Mouse (Mus musculus) forebrain, embryonic 12.5 days (tissue): ENCODE measurements at regions not wholly inside any gene's neighbourhood (a gene's known extent, or its start where the extent isn't known, plus 50 kb on each side); places are given as distances from the start of the nearest gene placed in this dataset.
A peak's percentile ranks its signal among the peaks of the same experiment; 100 is the strongest.

Experiments used
- ATAC-seq: fragments of 200-750 bp; cut with Nextera tagmentation; 2 replicates; pipeline ENCODE4 v1.8.0; 2017; ENCODE audit warnings: moderate TSS enrichment; ENCODE audit not compliant: low FRiP score
- H3K27ac ChIP-seq: fragments of 300-500 bp; sonication (generic); 2 replicates; pipeline ENCODE4 v1.5.1; 2016; ENCODE audit warnings: mild to moderate bottlenecking
- H3K27me3 ChIP-seq: fragments of 300-500 bp; sonication (generic); 2 replicates; pipeline ENCODE4 v1.6.1; 2016; ENCODE audit warnings: mild to moderate bottlenecking
- H3K36me3 ChIP-seq: fragments of 300-500 bp; sonication (generic); replicated peaks from 2 replicates; pipeline ENCODE4 v1.6.1; 2016; ENCODE audit warnings: mild to moderate bottlenecking
- H3K4me1 ChIP-seq: fragments of 300-500 bp; sonication (generic); 2 replicates; pipeline ENCODE4 v1.6.1; 2016
- H3K4me2 ChIP-seq: fragments of 300-500 bp; sonication (generic); 2 replicates; pipeline ENCODE4 v1.6.1; 2016; ENCODE audit warnings: mild to moderate bottlenecking, moderate library complexity
- H3K4me3 ChIP-seq: fragments of 300-500 bp; sonication (generic); replicated peaks from 2 replicates; pipeline ENCODE4 v1.5.1; 2016; ENCODE audit warnings: mild to moderate bottlenecking
- H3K9ac ChIP-seq: fragments of 300-500 bp; sonication (generic); 2 replicates; pipeline ENCODE4 v1.6.1; 2016; ENCODE audit warnings: mild to moderate bottlenecking
- H3K9me3 ChIP-seq: fragments of 300-500 bp; sonication (generic); 2 replicates; pipeline ENCODE4 v1.6.1; 2016
- WGBS: fragments of 180-500 bp; shearing (Covaris S2); methylation state at CpG from one replicate; pipeline ENCODE4 v1.1.7; 2016; 5-methylcytosine and 5-hydroxymethylcytosine counted together

- H3K9ac ChIP-seq: 0 out of 2 replicates have a peak overlapping the region, but pooled peaks have one; percentile 21
- WGBS: 6% methylated on average over 8 of the region's 8 CpGs
- peaks cover 51% of the 10 kb centered on the region for H3K27me3 ChIP-seq
- no peaks in the 10 kb centered on the region for H3K36me3 ChIP-seq
- H3K9me3 ChIP-seq: no peaks in the 10 kb centered on the region
- no peak overlapping the region for H3K4me3 ChIP-seq
- ATAC-seq: no peak
- H3K27ac ChIP-seq: no peak overlapping the region
- H3K4me1 ChIP-seq: peaks cover 21% of the 10 kb centered on the region
- peak overlapping the region; percentile 19 for H3K4me2 ChIP-seq
Observed at GRCm38 (mm10) chr19:14123348-14124113, 210.2 kb downstream of the Olfr1505 start.

- H3K4me1 ChIP-seq: peaks cover 27% of the 10 kb centered on the region
- H3K36me3 ChIP-seq: no peaks in the 10 kb centered on the region
- peak overlapping the region; percentile 19; the same call in 1 of the 2 replicates for H3K4me2 ChIP-seq
- no peaks in the 10 kb centered on the region for H3K9me3 ChIP-seq
- no peak overlapping the region for H3K9ac ChIP-seq
- peaks cover 47% of the 10 kb centered on the region for H3K27me3 ChIP-seq
- H3K27ac ChIP-seq: no peak overlapping the region
- no peak overlapping the region for H3K4me3 ChIP-seq
- no peak for ATAC-seq
- 38% methylated on average over 5 of the region's 5 CpGs for WGBS
Observed at GRCm38 (mm10) chr19:14124250-14124827, 211.0 kb downstream of the Olfr1505 start.

- H3K9me3 ChIP-seq: no peaks in the 10 kb centered on the region
- peaks cover 47% of the 10 kb centered on the region for H3K27me3 ChIP-seq
- ATAC-seq: no peak
- peaks cover 27% of the 10 kb centered on the region for H3K4me1 ChIP-seq
- no peaks in the 10 kb centered on the region for H3K36me3 ChIP-seq
- H3K9ac ChIP-seq: no peak overlapping the region
- H3K4me3 ChIP-seq: no peak overlapping the region
- H3K4me2 ChIP-seq: no peak overlapping the region
- WGBS: 33% methylated on average over 5 of the region's 5 CpGs
- no peak overlapping the region for H3K27ac ChIP-seq
Observed at GRCm38 (mm10) chr19:14124986-14125385, 211.7 kb downstream of the Olfr1505 start.

GRCm38 (mm10) chr19:14128397-14129209, 215.3 kb downstream of the Olfr1505 start:
- ATAC-seq: peak; percentile 11; the same call in 1 of the 2 replicates
- H3K4me3 ChIP-seq: no peak overlapping the region
- no peak overlapping the region for H3K27ac ChIP-seq
- 13% methylated on average over 8 of the region's 8 CpGs for WGBS
- peaks cover 26% of the 10 kb centered on the region for H3K27me3 ChIP-seq
- H3K36me3 ChIP-seq: no peaks in the 10 kb centered on the region
- H3K4me1 ChIP-seq: peaks cover 21% of the 10 kb centered on the region
- H3K9me3 ChIP-seq: no peaks in the 10 kb centered on the region
- no peak overlapping the region for H3K9ac ChIP-seq
- H3K4me2 ChIP-seq: no peak overlapping the region

- Histone ChIP-seq H3K36me3 (no peaks in the 10 kb centered on the region), H3K9ac (no peak overlapping the region), H3K27ac (no peak overlapping the region), H3K9me3 (no peaks in the 10 kb centered on the region), H3K27me3 (peaks cover 7% of the 10 kb centered on the region; the same call in 1 of the 2 replicates), H3K4me1 (peaks cover 6% of the 10 kb centered on the region), H3K4me3 (no peak overlapping the region), H3K4me2 (no peak overlapping the region)
- ATAC-seq: no peak
- 41% methylated on average over 3 of the region's 3 CpGs for WGBS
Observed at GRCm38 (mm10) chr19:14161217-14161616, 247.9 kb downstream of the Olfr1505 start.

- Histone ChIP-seq H3K4me2 (no peak overlapping the region), H3K27ac (no peak overlapping the region), H3K9ac (no peak overlapping the region), H3K4me1 (peaks cover 6% of the 10 kb centered on the region), H3K27me3 (peaks cover 7% of the 10 kb centered on the region; the same call in 1 of the 2 replicates), H3K4me3 (no peak overlapping the region), H3K36me3 (no peaks in the 10 kb centered on the region), H3K9me3 (no peaks in the 10 kb centered on the region)
- ATAC-seq: no peak
- whole genome bisulfite sequencing: 31% methylated on average over 4 of the region's 4 CpGs
Observed at GRCm38 (mm10) chr19:14162773-14163172, 249.4 kb downstream of the Olfr1505 start.

GRCm38 (mm10) chr19:14165775-14166174, 252.4 kb downstream of the Olfr1505 start:
- Histone ChIP-seq H3K4me1 (peaks cover 6% of the 10 kb centered on the region), H3K27ac (no peak overlapping the region), H3K27me3 (peaks cover 7% of the 10 kb centered on the region; the same call in 1 of the 2 replicates), H3K9me3 (no peaks in the 10 kb centered on the region), H3K9ac (no peak overlapping the region), H3K4me2 (no peak overlapping the region), H3K4me3 (no peak overlapping the region), H3K36me3 (no peaks in the 10 kb centered on the region)
- peak; percentile 70; the same call in 1 of the 2 replicates for ATAC-seq
- 23% methylated on average over 2 of the region's 2 CpGs for WGBS

GRCm38 (mm10) chr19:14180244-14180643, 266.9 kb downstream of the Olfr1505 start:
- no peaks in the 10 kb centered on the region for H3K9me3 ChIP-seq
- H3K27ac ChIP-seq: no peak overlapping the region
- H3K27me3 ChIP-seq: peaks cover 5% of the 10 kb centered on the region; the same call in 1 of the 2 replicates
- H3K4me3 ChIP-seq: no peak overlapping the region
- H3K9ac ChIP-seq: no peak overlapping the region
- no peak overlapping the region for H3K4me2 ChIP-seq
- no peak for ATAC-seq
- H3K36me3 ChIP-seq: no peaks in the 10 kb centered on the region
- peaks cover 4% of the 10 kb centered on the region; the same call in 1 of the 2 replicates for H3K4me1 ChIP-seq
- WGBS: 10% methylated on average over 4 of the region's 4 CpGs

- Histone ChIP-seq H3K4me3 (no peak overlapping the region), H3K4me1 (peaks cover 4% of the 10 kb centered on the region; the same call in 1 of the 2 replicates), H3K36me3 (no peaks in the 10 kb centered on the region), H3K9me3 (no peaks in the 10 kb centered on the region), H3K27ac (no peak overlapping the region), H3K27me3 (peaks cover 5% of the 10 kb centered on the region; the same call in 1 of the 2 replicates), H3K9ac (no peak overlapping the region), H3K4me2 (no peak overlapping the region)
- ATAC-seq: no peak
- WGBS: 52% methylated on average over 3 of the region's 3 CpGs
Observed at GRCm38 (mm10) chr19:14180956-14181355, 267.6 kb downstream of the Olfr1505 start.

GRCm38 (mm10) chr19:14181661-14182415, 268.5 kb downstream of the Olfr1505 start:
- Histone ChIP-seq H3K4me3 (no peak overlapping the region), H3K9me3 (no peaks in the 10 kb centered on the region), H3K4me1 (peaks cover 4% of the 10 kb centered on the region; the same call in 1 of the 2 replicates), H3K36me3 (no peaks in the 10 kb centered on the region), H3K9ac (no peak overlapping the region), H3K27ac (no peak overlapping the region), H3K4me2 (no peak overlapping the region), H3K27me3 (peaks cover 5% of the 10 kb centered on the region; the same call in 1 of the 2 replicates)
- no peak for ATAC-seq
- 52% methylated on average over 6 of the region's 6 CpGs for WGBS

- Histone ChIP-seq H3K36me3 (no peaks in the 10 kb centered on the region), H3K27ac (no peak overlapping the region), H3K9me3 (no peaks in the 10 kb centered on the region), H3K27me3 (no peaks in the 10 kb centered on the region), H3K4me3 (no peak overlapping the region), H3K9ac (no peak overlapping the region), H3K4me1 (no peaks in the 10 kb centered on the region), H3K4me2 (no peak overlapping the region)
- WGBS: 90% methylated on average over 3 of the region's 3 CpGs
- no peak for ATAC-seq
Observed at GRCm38 (mm10) chr19:14191820-14192219, 278.5 kb downstream of the Olfr1505 start.
